Mouse (Mus musculus) midbrain, embryonic 14.5 days (tissue): ENCODE data around the gene Rufy1. TPM values are rescaled to one million over a fixed set of nuclear protein-coding genes. Genes with fewer than 3 reads are reported as not detected.

ENCODE experiments used
- ATAC-seq: fragments of 200-750 bp; cut with Nextera tagmentation; 2 replicates; pipeline ENCODE4 v1.8.0; 2017; ENCODE audit warnings: moderate number of reproducible peaks, moderate library complexity; ENCODE audit not compliant: low FRiP score, low TSS enrichment
- DNase-seq: peaks from one replicate; pipeline ENCODE4 v3.0.0-alpha.2; 2015
- H3K27ac ChIP-seq: fragments of 300-500 bp; sonication (generic); replicated peaks from 2 replicates; pipeline ENCODE4 v1.5.1; 2014; ENCODE audit warnings: mild to moderate bottlenecking, low read depth, low read length, moderate library complexity
- H3K27me3 ChIP-seq: fragments of 300-500 bp; sonication (generic); 2 replicates; pipeline ENCODE4 v1.6.1; 2014; ENCODE audit warnings: low read length, control low read depth, mixed read lengths; ENCODE audit not compliant: control insufficient read depth, insufficient read depth
- H3K36me3 ChIP-seq: fragments of 300-500 bp; sonication (generic); 2 replicates; pipeline ENCODE4 v1.6.1; 2014; ENCODE audit warnings: low read length, control low read depth; ENCODE audit not compliant: control insufficient read depth, insufficient read depth
- H3K4me1 ChIP-seq: fragments of 300-500 bp; sonication (generic); 2 replicates; pipeline ENCODE4 v1.6.1; 2014; ENCODE audit warnings: mild to moderate bottlenecking, antibody characterized with exemption, low read length, control low read depth; ENCODE audit not compliant: control insufficient read depth, insufficient read depth
- H3K4me2 ChIP-seq: fragments of 300-500 bp; sonication (generic); 2 replicates; pipeline ENCODE4 v1.6.1; 2014; ENCODE audit warnings: mild to moderate bottlenecking, low read length, moderate library complexity
- H3K4me3 ChIP-seq: fragments of 300-500 bp; sonication (generic); replicated peaks from 2 replicates; pipeline ENCODE4 v1.5.1; 2014; ENCODE audit warnings: low read depth, low read length
- H3K9ac ChIP-seq: fragments of 300-500 bp; sonication (generic); replicated peaks from 2 replicates; pipeline ENCODE4 v1.6.1; 2014; ENCODE audit warnings: mild to moderate bottlenecking, low read length, moderate library complexity
- H3K9me3 ChIP-seq: fragments of 300-500 bp; sonication (generic); 2 replicates; pipeline ENCODE4 v1.6.1; 2016; ENCODE audit warnings: low read length, control low read depth, mixed read lengths; ENCODE audit not compliant: control insufficient read depth
- WGBS: fragments of 180-500 bp; shearing (Covaris S2); extraction: QIAGEN DNeasy Blood & Tissue Kit; methylation state at CpG from one replicate; pipeline ENCODE4 v1.1.7; 2014; 5-methylcytosine and 5-hydroxymethylcytosine counted together
- polyA plus RNA-seq: library from polyadenylated mRNA; unstranded; fragments of >200 nt; fragmentation: Nextera tagmentation; extraction: Ambion mirVana; gene quantifications from 2 replicates; pipeline ENCODE4 v1.2.1, GENCODE M21; 2014

The Rufy1 gene
- polyA plus RNA-seq, 1 experiment from 2014 or later: 31.6 TPM

GRCm38 (mm10) chr11:50432896-50433295 lies 2.0 kb upstream of the Rufy1 start:
- Histone ChIP-seq H3K27ac (no peak overlapping the region), H3K9me3 (no peaks in the 10 kb centered on the region), H3K4me2 (no peak overlapping the region), H3K4me3 (no peak overlapping the region), H3K4me1 (peaks cover 7% of the 10 kb centered on the region), H3K27me3 (no peaks in the 10 kb centered on the region), H3K9ac (no peak overlapping the region), H3K36me3 (no peaks in the 10 kb centered on the region)
- WGBS: 92% methylated on average over 5 of the region's 5 CpGs
- no peak for ATAC-seq
- DNase-seq: no peak

DNA sequence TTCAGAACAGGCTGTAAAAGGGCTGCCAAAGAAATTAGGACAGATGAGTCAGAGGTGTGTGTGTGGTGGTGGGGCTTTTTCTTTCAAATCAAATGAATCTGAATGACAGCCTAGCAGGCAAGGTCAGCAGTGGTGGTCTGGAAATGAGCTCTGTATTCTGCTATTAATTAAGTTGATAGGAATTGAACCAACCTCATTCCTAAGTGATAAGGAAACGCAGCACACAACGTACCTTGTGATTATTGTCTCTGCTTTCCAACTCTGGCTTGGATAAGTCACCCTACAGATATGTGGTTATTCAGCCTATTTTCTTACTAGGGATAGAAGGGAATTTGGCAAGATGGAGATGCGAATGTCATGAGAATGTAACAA lies 1.1 kb upstream of the Rufy1 start:
- Histone ChIP-seq H3K9me3 (no peaks in the 10 kb centered on the region), H3K9ac (no peak overlapping the region), H3K4me1 (peaks cover 7% of the 10 kb centered on the region), H3K4me2 (no peak overlapping the region), H3K36me3 (no peaks in the 10 kb centered on the region), H3K27ac (no peak overlapping the region), H3K4me3 (no peak overlapping the region), H3K27me3 (no peaks in the 10 kb centered on the region)
- DNase-seq (no peak), ATAC-seq (no peak)
- WGBS: 95% methylated on average over 3 of the region's 3 CpGs

DNA sequence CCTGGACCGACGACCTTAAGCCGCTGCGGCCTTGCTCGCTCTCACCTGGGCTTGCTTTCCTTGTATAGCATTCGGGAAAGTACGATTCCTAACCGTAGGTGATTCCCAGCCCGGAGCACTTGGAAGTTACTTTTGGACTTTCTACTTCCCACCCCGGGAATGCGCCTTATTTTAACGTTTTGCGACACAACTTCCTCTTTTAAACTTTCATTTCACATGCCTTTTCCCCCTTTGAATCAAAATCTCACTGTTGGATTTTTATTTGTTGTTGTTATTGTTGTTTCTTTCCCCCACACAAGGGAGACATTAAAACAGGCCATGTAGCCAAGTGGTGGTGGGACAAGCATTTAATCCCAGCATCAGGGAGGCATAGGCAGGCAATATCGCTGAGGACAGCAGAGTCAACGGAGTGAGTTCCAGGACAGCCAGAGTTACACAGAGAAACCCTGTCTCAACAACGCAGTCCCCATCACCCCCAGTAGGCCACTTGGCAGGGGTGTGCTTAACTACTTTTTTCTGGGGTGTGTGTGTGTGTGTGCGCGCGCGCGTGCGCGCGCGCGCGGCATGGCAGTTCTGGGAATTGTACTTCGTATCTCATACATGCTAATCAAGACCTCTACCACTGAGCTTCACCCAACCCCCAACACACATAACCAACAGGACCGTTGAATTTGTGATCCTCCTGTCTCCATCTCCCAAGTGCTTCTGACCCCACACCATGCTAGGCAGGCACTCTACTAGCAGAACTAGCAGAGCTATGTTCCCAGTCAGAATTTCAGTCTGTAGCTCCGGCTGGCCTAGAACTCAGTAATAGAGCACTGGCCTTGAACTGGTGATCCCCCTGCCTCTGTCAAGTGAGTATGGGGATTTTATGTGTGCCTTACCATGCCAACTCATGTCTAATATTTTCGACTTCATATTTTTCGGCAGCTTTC lies 476 bp upstream of the Rufy1 start:
- ATAC-seq (0 out of 2 replicates have a peak, but pooled peaks have one; percentile 34), DNase-seq (peak; percentile 51)
- peak overlapping the region; percentile 86 for H3K9ac ChIP-seq
- WGBS: 26% methylated on average over 32 of the region's 32 CpGs
- H3K4me1 ChIP-seq: peaks cover 7% of the 10 kb centered on the region
- H3K4me2 ChIP-seq: peak overlapping the region; percentile 64
- H3K27me3 ChIP-seq: no peaks in the 10 kb centered on the region
- H3K9me3 ChIP-seq: no peaks in the 10 kb centered on the region
- H3K36me3 ChIP-seq: no peaks in the 10 kb centered on the region
- H3K4me3 ChIP-seq: peak overlapping the region; percentile 73
- peak overlapping the region; percentile 97 for H3K27ac ChIP-seq

DNA sequence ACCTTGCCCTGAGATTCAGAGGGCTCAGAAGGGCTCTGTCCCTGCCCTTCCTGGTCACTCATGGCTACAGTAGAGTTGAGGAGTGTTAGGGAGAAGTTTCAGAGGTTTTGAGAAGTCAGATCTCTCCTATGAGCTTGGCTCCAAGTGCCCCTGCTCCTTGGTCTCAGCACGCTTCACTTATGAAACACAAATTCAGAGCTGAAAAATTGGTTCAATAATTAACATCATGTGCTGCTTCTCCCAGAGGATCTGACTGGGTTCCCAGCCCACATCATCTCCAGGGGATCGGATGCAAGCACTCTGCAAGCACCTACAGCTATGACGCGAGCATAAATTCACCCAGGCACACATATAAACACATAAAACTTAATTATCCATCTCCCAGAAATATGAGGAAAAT lies 4.9 kb downstream of the Rufy1 start:
- WGBS: 97% methylated on average over 4 of the region's 4 CpGs

DNA sequence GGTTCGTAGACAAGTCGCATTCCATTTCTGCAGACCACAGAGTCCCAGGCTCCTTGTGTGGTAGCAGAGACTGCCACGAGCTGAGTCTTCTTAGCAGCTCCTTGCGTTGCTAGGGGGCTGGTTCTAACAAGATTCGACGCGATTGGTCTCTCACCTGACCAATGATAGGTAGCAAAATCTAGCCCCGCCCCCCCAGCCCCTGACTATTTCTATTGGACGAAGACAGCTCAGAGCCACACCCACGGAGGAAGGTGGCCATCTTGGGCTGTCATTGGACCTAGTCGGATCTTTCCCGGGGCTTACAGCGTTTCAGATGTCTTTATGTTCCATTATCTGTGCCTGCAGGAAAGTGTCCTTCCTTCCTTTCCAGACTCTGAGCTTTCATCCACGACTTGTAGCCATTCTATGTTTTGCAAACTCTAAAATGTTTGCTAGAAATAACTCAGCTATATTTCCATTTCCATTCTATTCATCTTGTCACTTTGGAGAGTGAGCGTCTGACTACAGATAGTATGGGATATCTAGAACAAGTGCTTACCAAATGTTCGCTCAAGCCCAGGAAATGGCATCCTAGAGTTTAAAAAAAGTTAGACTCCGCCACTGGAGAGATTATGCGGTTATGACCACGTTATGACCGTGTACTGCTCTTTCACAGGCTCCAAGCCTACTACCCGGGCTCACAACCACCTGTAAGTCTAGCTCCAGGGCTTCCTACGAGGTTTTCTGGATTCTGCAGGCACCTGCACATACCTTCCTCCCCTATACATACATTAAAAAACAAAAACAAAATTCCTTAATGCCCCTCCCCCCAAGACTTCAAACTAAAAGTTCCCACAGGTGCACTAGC lies 8.8 kb downstream of the Rufy1 start:
- DNase-seq: peak; percentile 96
- WGBS: 26% methylated on average over 22 of the region's 22 CpGs
- peak; percentile 95 for ATAC-seq
- peak overlapping the region; percentile 70 for H3K4me2 ChIP-seq
- no peaks in the 10 kb centered on the region for H3K9me3 ChIP-seq
- peak overlapping the region; percentile 34 for H3K4me3 ChIP-seq
- H3K9ac ChIP-seq: peak overlapping the region; percentile 40
- peaks cover 4% of the 10 kb centered on the region; the same call in 1 of the 2 replicates for H3K4me1 ChIP-seq
- H3K36me3 ChIP-seq: peaks cover 27% of the 10 kb centered on the region
- H3K27me3 ChIP-seq: no peaks in the 10 kb centered on the region
- H3K27ac ChIP-seq: peak overlapping the region; percentile 77

More for the DNA sequence above, 4.9 kb downstream of the Rufy1 start:
- no peak overlapping the region for H3K4me2 ChIP-seq
- DNase-seq: no peak
- H3K4me3 ChIP-seq: no peak overlapping the region
- no peak overlapping the region for H3K27ac ChIP-seq
- peaks cover 4% of the 10 kb centered on the region; the same call in 1 of the 2 replicates for H3K4me1 ChIP-seq
- no peak for ATAC-seq
- H3K9ac ChIP-seq: no peak overlapping the region
- no peaks in the 10 kb centered on the region for H3K9me3 ChIP-seq
- 0 out of 2 replicates have a peak, but pooled peaks cover 4% of the 10 kb centered on the region for H3K36me3 ChIP-seq
- no peaks in the 10 kb centered on the region for H3K27me3 ChIP-seq

- 0 out of 2 replicates have a peak, but pooled peaks have one; percentile 32 for ATAC-seq
- peaks cover 33% of the 10 kb centered on the region for H3K36me3 ChIP-seq
- peak overlapping the region; percentile 46 for H3K27ac ChIP-seq
These were observed 9.5 kb downstream of the Rufy1 start for GRCm38 (mm10) chr11:50421461-50421860.

GRCm38 (mm10) chr11:50417856-50418255 lies 13.1 kb downstream of the Rufy1 start:
- Histone ChIP-seq H3K36me3 (peaks cover 59% of the 10 kb centered on the region), H3K4me2 (no peak overlapping the region), H3K27ac (no peak overlapping the region), H3K9ac (no peak overlapping the region), H3K4me3 (no peak overlapping the region), H3K27me3 (no peaks in the 10 kb centered on the region), H3K4me1 (peaks cover 4% of the 10 kb centered on the region; the same call in 1 of the 2 replicates), H3K9me3 (no peaks in the 10 kb centered on the region)
- DNase-seq: no peak
- WGBS: 84% methylated on average over 2 of the region's 2 CpGs
- no peak for ATAC-seq

More at GRCm38 (mm10) chr11:50421461-50421860, 9.5 kb downstream of the Rufy1 start:
- 39% methylated on average over 5 of the region's 5 CpGs for WGBS
- Histone ChIP-seq H3K4me1 (peaks cover 4% of the 10 kb centered on the region; the same call in 1 of the 2 replicates), H3K9ac (no peak overlapping the region; the same call in 1 of the 2 replicates), H3K27me3 (no peaks in the 10 kb centered on the region), H3K4me3 (peak overlapping the region; percentile 34), H3K4me2 (peak overlapping the region; percentile 70), H3K9me3 (no peaks in the 10 kb centered on the region)
- no peak for DNase-seq

DNA sequence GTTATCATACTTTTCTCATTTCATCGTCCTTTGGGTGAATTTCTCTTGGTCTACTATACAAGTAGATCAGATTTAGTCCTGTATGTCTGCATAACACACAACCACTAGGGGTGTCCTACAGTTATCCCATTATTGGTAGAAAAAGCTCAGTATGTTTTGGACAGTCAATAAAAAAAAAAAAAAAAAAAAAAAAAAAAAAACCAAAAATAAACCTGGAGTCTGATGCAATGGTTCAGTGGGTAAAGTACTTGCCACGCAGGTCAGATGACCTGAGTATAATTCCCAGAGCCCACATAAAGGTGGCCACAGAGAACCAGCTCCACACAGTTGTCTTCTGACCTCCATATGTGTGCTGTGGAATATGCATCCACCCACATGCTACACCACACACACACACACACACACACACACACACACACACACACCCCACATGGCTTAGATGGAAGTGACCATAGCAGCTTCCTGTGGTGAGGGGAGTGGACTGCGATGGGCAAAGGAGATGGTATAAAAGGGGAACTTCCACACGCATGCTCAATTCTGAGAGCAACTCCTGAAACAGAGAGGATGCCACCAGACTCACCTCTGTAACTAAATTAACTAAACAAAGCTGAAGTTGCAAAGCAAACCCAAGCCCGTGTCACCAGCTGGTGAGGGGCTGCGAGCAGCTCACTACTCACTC lies 15.2 kb downstream of the Rufy1 start:
- H3K9ac ChIP-seq: no peak overlapping the region
- H3K4me1 ChIP-seq: no peaks in the 10 kb centered on the region
- ATAC-seq (no peak), DNase-seq (no peak)
- no peak overlapping the region for H3K4me2 ChIP-seq
- 91% methylated on average over 6 of the region's 6 CpGs for WGBS
- no peak overlapping the region for H3K4me3 ChIP-seq
- H3K9me3 ChIP-seq: no peaks in the 10 kb centered on the region
- H3K27me3 ChIP-seq: no peaks in the 10 kb centered on the region
- H3K27ac ChIP-seq: no peak overlapping the region
- H3K36me3 ChIP-seq: peaks cover 64% of the 10 kb centered on the region
